Mouse (Mus musculus) embryonic facial prominence, embryonic 12.5 days (tissue): ENCODE data around the gene Scaf4. TPM values are rescaled to one million over a fixed set of nuclear protein-coding genes. Genes with fewer than 3 reads are reported as not detected.

Experiments
- ATAC-seq: fragments of 200-750 bp; cut with Nextera tagmentation; 2 replicates; pipeline ENCODE4 v1.8.0; 2017; ENCODE audit not compliant: insufficient number of reproducible peaks, insufficient read depth, low FRiP score, low TSS enrichment
- H3K27ac ChIP-seq: fragments of 300-500 bp; sonication (generic); 2 replicates; pipeline ENCODE4 v1.5.1; 2016; ENCODE audit warnings: mild to moderate bottlenecking
- H3K27me3 ChIP-seq: fragments of 300-500 bp; sonication (generic); 2 replicates; pipeline ENCODE4 v1.6.1; 2016; ENCODE audit warnings: mild to moderate bottlenecking, moderate library complexity
- H3K36me3 ChIP-seq: fragments of 300-500 bp; sonication (generic); 2 replicates; pipeline ENCODE4 v1.6.1; 2016; ENCODE audit warnings: mild to moderate bottlenecking
- H3K4me1 ChIP-seq: fragments of 300-500 bp; sonication (generic); 2 replicates; pipeline ENCODE4 v1.6.1; 2016
- H3K4me2 ChIP-seq: fragments of 300-500 bp; sonication (generic); replicated peaks from 2 replicates; pipeline ENCODE4 v1.6.1; 2016; ENCODE audit warnings: mild to moderate bottlenecking, moderate library complexity
- H3K4me3 ChIP-seq: fragments of 300-500 bp; sonication (generic); 2 replicates; pipeline ENCODE4 v1.5.1; 2016; ENCODE audit warnings: mild to moderate bottlenecking
- H3K9ac ChIP-seq: fragments of 300-500 bp; sonication (generic); 2 replicates; pipeline ENCODE4 v1.6.1; 2016; ENCODE audit warnings: mild to moderate bottlenecking, moderate library complexity
- H3K9me3 ChIP-seq: fragments of 300-500 bp; sonication (generic); 2 replicates; pipeline ENCODE4 v1.6.1; 2016; ENCODE audit warnings: mild to moderate bottlenecking, moderate library complexity
- WGBS: fragments of 180-500 bp; shearing (Covaris S2); methylation state at CpG from one replicate; pipeline ENCODE4 v1.1.7; 2016; 5-methylcytosine and 5-hydroxymethylcytosine counted together
- polyA plus RNA-seq: library from polyadenylated mRNA; unstranded; fragments of >200 nt; fragmentation: Nextera tagmentation; extraction: Ambion mirVana; gene quantifications from 2 replicates; pipeline ENCODE4 v1.2.1, GENCODE M21; 2016

Scaf4 gene
- polyA plus RNA-seq, result 32.3 and 34.8 TPM in 2 replicates

DNA sequence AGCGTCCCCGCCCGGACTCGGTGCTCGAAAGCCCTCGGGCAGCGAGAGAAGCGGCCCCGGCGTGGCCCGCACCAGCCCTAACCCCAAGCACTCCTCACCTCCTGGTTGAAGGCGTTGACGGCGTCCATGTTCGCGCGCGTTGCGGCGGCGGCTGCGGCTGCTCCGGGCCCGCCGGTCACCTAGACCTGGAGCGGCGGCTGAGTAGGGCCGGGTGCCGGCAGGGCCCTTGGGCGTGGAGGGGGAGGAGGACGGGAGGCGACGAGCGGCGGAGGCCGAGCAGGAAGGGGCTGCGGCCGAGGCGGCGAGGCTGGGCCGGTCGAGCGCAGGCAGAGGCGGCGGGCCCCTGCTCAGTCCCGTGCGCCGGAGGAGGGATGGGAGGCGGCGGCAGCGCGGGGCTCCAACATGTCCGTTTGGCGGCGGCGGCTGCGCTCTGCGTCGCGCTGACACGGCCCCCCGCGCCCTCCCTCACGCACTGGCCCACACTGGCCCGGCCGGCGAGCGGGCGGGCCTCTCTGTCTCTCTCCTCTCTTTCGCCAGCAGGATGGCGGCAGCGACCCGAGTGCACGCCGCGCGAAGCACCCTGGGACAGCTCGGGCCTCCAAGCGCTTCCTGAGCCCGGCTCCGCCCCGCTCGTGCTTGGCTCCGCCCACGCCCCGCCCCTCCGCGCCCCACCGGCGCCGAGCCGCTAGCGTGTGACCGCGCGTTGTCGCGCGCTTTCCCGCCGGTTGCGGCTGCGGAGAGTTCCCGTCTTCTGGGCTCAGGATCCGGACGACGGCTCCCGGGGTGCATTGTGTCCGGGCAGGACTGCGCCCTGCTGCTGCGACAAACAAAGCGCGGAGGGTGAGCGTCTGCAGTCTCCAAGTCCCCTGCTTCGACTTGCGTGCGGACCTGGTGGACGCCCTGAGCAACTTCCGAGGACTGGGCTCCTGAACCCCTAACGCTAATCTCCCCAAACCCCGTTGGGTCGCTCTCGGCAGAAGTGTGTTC lies at the start of gene Scaf4:
Gene Scaf4, minus strand, starts transcription at position 599 of the 987 bp plus-strand sequence.
- under 1% methylated on average over 111 of the region's 123 CpGs for WGBS
- Histone ChIP-seq H3K9me3 (no peaks in the 10 kb centered on the region), H3K27ac (peak within 1 kb of the TSS; percentile 96), H3K27me3 (no peaks in the 10 kb centered on the region), H3K4me2 (peak within 1 kb of the TSS; percentile 79), H3K9ac (peak within 1 kb of the TSS; percentile 94), H3K4me1 (peaks cover 31% of the 10 kb centered on the region), H3K36me3 (no peaks in the 10 kb centered on the region), H3K4me3 (peak within 1 kb of the TSS; percentile 100)
- ATAC-seq, result peak; percentile 99

DNA sequence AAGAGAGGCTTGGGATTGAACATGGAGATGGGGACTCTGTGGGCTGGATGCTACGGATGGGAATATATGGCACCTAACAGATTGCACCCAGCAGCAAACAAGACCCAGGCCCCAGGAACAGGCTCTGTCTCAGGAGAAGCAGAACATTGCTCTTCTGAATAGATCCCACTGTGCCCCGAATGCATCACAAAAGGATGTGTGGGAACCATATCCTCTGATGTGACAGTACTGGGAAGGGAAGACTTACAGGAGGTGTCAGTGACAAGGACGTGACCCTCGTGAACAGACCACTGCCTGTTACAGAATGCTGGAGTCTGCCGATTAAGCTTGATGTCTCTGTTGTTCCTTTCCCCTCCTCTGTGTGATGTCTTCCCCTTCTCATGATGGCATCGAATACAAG lies 48.2 kb upstream of the Scaf4 start:
- H3K27ac ChIP-seq, result no peak overlapping the region
- no peak overlapping the region for H3K4me3 ChIP-seq
- H3K36me3 ChIP-seq, result no peaks in the 10 kb centered on the region
- no peak for ATAC-seq
- H3K27me3 ChIP-seq, result peaks cover 5% of the 10 kb centered on the region; the same call in 1 of the 2 replicates
- 62% methylated on average over 6 of the region's 6 CpGs for WGBS
- H3K9ac ChIP-seq, result no peak overlapping the region
- 0 out of 2 replicates have a peak, but pooled peaks cover 5% of the 10 kb centered on the region for H3K4me1 ChIP-seq
- H3K9me3 ChIP-seq, result no peaks in the 10 kb centered on the region
- no peak overlapping the region for H3K4me2 ChIP-seq

DNA sequence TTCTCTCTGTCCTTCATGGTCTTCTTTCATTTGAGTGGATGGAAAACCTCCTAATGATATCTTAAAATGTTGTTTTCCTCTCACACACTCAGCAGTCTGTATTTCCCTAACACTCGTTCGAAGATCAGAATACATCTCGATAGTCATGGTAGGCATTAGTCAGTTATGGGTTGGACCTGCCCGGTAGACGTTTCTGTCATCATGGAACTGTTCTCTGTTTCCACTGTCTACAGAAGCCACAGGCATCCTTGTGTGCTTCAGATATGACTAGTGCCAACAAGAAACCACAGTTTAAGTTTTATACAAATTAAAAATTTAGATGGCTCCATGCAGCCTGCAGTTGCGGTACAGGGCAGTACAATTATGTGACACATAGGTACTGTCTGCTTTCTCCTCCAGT lies 46.7 kb upstream of the Scaf4 start:
- Histone ChIP-seq H3K4me2 (no peak overlapping the region), H3K36me3 (no peaks in the 10 kb centered on the region), H3K4me1 (0 out of 2 replicates have a peak, but pooled peaks cover 5% of the 10 kb centered on the region), H3K4me3 (no peak overlapping the region), H3K27me3 (peaks cover 5% of the 10 kb centered on the region; the same call in 1 of the 2 replicates), H3K27ac (no peak overlapping the region), H3K9me3 (no peaks in the 10 kb centered on the region), H3K9ac (no peak overlapping the region)
- 85% methylated on average over 6 of the region's 6 CpGs for WGBS
- ATAC-seq, result no peak

DNA sequence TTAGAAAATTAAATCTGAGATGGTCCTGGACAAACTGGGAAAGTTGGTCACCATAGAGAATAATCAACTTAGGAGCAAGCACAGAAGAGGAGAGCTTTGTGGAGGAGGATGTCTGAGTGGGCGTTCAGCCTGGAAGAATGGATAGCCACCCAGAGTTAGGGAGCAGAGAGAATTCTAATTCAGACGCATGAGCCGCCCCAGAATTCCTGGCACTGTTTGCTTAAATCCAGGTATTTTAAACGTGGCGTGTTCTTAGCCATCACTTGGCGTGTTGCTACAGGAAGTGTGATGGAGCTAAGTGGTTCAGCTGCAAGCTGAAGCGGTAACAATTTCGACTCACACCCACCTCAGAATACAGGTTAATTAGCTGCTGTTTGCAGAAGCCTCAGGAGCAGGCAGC lies 45.2 kb upstream of the Scaf4 start:
- Histone ChIP-seq H3K4me1 (0 out of 2 replicates have a peak, but pooled peaks cover 5% of the 10 kb centered on the region), H3K27me3 (peaks cover 5% of the 10 kb centered on the region; the same call in 1 of the 2 replicates), H3K9ac (no peak overlapping the region), H3K4me3 (no peak overlapping the region), H3K4me2 (no peak overlapping the region), H3K9me3 (no peaks in the 10 kb centered on the region), H3K36me3 (no peaks in the 10 kb centered on the region), H3K27ac (no peak overlapping the region)
- WGBS, result 74% methylated on average over 8 of the region's 8 CpGs
- ATAC-seq, result no peak

DNA sequence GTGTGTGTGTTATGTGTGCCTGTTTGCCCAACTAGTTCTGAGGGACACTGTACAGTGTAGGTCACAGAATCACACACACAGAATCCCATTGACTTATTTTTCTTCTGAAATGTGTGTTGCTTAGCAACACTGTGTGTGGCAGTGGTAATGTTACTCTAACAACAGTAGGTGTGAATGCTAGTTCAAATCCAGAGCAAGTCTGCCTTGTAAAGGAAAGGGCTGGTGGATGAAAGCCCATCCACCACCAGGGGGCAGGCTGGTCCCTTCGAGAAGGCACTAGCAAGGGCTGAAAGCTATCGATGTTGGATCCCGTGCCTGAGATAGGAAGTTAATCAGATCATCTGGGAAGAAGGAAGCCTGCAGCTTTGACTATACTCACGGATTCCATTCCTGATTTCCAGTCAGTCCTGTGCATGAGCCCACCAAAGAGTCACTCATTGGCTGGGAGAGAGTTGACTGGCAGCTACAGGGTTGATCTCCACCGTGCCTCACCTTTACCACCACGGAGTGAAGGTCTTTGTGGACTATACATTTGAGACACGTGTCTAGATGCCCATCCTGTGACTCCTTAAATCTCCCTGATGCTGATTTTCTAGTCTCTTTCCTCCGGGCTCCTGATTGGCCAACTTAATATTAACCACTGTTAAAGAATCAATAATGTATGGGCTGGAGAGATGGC lies 38.7 kb upstream of the Scaf4 start:
- Histone ChIP-seq H3K4me1 (no peaks in the 10 kb centered on the region), H3K9ac (no peak overlapping the region), H3K27me3 (no peaks in the 10 kb centered on the region), H3K36me3 (no peaks in the 10 kb centered on the region), H3K4me3 (no peak overlapping the region), H3K9me3 (no peaks in the 10 kb centered on the region), H3K4me2 (no peak overlapping the region), H3K27ac (no peak overlapping the region)
- 33% methylated on average over 8 of the region's 8 CpGs for WGBS
- 0 out of 2 replicates have a peak, but pooled peaks have one; percentile 22 for ATAC-seq

DNA sequence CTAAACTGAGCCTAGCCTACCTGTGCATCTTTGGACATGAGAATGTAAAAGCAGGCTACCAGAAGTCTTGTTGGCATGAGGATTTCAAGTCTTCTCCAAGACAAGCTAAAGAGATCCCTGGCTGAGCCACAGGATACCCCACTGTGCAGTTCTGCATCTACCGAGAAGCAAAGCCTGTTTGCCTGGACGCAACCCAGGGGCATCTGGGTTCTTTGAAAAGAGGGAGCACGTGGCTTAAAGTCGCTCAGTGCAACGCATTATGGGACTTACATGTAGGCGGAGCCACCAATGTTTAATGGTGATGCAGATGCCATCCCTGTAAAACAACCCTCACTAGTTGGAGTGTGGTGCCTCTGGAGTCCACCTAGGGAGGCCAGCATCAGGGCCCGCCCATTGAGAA lies 35.0 kb upstream of the Scaf4 start:
- H3K4me3 ChIP-seq, result no peak overlapping the region
- WGBS, result 73% methylated on average over 7 of the region's 7 CpGs
- no peak overlapping the region for H3K4me2 ChIP-seq
- H3K27me3 ChIP-seq, result no peaks in the 10 kb centered on the region
- H3K9ac ChIP-seq, result no peak overlapping the region
- H3K4me1 ChIP-seq, result no peaks in the 10 kb centered on the region
- ATAC-seq, result no peak
- no peaks in the 10 kb centered on the region for H3K36me3 ChIP-seq
- H3K27ac ChIP-seq, result no peak overlapping the region
- no peaks in the 10 kb centered on the region for H3K9me3 ChIP-seq

DNA sequence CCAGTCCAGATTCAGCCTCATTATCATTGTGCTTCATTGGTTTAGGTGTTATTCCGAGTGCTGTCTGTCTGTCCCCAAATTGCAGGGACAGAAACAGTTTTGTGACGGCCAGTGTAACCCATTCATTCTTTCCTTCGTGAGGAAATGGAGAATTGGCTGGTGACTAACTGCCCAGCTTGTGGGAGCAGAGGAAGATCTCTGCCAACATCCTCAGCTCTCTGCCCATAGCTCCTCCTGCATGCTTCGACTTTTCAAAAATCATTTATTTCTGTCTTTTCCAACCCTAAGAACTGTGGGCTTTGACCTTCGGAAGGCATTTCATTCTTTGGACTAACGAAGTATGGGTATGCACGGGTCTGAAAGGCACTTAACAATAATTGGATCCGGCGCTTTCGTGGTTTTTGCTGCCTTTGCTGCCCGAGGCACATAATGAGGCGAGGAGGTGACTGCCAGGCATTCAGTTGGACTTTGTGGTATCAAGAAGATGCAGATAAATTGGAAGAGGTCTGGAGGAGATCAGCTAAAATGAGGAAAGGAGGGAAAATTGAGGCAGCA lies 34.1 kb upstream of the Scaf4 start:
- Histone ChIP-seq H3K4me2 (no peak overlapping the region), H3K36me3 (no peaks in the 10 kb centered on the region), H3K4me1 (no peaks in the 10 kb centered on the region), H3K9ac (no peak overlapping the region), H3K9me3 (no peaks in the 10 kb centered on the region), H3K4me3 (no peak overlapping the region), H3K27me3 (no peaks in the 10 kb centered on the region), H3K27ac (no peak overlapping the region)
- ATAC-seq, result no peak
- 52% methylated on average over 12 of the region's 12 CpGs for WGBS

DNA sequence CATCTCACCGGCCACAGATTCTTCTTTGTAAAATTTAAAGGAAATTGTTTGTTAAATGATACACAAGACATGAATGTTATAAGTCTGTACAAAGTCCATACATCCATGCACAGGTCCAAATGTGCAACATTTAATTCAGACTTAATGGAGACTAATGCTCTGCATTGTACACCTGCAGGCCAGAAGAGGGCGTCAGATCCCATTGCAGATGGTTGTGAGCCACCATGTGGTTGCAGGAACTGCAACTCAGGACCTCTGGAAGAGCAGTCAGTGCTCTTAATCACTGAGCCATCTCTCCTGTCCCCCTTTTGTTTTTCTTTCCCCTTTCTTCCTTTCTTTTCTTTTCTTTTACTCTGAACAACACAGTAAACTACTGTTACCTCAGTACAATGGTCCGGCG lies 33.5 kb upstream of the Scaf4 start:
- H3K9me3 ChIP-seq, result no peaks in the 10 kb centered on the region
- no peaks in the 10 kb centered on the region for H3K36me3 ChIP-seq
- no peaks in the 10 kb centered on the region for H3K27me3 ChIP-seq
- no peak overlapping the region for H3K27ac ChIP-seq
- ATAC-seq, result no peak
- no peaks in the 10 kb centered on the region for H3K4me1 ChIP-seq
- no peak overlapping the region for H3K9ac ChIP-seq
- H3K4me3 ChIP-seq, result no peak overlapping the region
- no peak overlapping the region for H3K4me2 ChIP-seq
- 82% methylated on average over 4 of the region's 4 CpGs for WGBS

DNA sequence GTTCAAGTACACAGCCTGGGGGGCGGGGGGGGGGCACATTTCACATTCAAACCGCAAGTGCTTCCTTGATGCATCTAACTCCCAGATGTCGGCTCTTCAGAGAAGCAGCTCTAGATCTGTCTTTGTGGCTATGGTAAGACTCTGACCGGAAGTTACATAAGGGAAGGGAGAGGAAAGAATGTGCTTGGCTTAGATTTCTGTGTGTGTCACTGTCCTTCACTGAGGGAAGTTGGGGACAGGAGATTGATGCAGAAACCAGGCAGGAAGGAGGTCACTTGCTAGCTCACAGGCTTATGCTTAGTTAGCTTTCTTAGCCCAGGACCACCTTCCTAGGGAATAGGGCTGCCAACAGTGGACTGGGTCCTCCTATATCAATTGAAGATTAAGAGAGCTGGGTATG lies 31.6 kb upstream of the Scaf4 start:
- no peaks in the 10 kb centered on the region for H3K4me1 ChIP-seq
- ATAC-seq, result no peak
- H3K9me3 ChIP-seq, result no peaks in the 10 kb centered on the region
- H3K27ac ChIP-seq, result no peak overlapping the region
- no peak overlapping the region for H3K4me3 ChIP-seq
- 84% methylated on average over 4 of the region's 4 CpGs for whole genome bisulfite sequencing
- no peaks in the 10 kb centered on the region for H3K27me3 ChIP-seq
- H3K36me3 ChIP-seq, result no peaks in the 10 kb centered on the region
- no peak overlapping the region for H3K4me2 ChIP-seq
- H3K9ac ChIP-seq, result no peak overlapping the region

DNA sequence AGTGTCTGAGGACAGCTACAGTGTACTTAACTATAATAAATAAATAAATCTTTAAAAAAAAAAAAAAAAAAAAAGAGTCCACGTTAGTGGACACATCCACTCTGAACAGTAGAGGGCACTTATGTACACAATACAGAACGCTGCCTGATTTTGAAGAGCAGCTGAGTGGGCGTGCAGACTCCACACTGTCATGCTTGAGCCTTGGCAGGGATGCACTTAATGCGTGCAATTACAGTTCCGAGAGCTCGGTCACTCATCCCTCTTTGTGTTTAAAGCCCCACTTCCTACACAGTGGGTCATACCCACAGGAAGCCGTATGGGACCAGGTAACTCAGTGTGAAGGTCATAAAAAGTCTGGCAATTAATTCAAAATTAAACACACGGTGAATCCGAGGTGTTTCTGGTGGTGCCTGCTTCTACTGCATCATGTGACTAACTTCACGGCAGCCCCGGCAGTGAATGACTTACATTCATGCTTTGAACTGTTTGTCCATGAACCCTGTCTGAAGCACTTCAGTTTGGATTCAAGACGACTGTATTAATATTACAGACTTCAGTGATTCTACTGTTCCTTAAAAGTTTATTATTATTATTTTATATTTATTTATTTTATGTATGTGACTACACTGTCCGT lies 28.3 kb upstream of the Scaf4 start:
- WGBS, result 70% methylated on average over 13 of the region's 13 CpGs
- Histone ChIP-seq H3K27ac (no peak overlapping the region), H3K27me3 (no peaks in the 10 kb centered on the region), H3K9ac (no peak overlapping the region), H3K9me3 (no peaks in the 10 kb centered on the region), H3K4me2 (no peak overlapping the region), H3K4me1 (no peaks in the 10 kb centered on the region), H3K36me3 (no peaks in the 10 kb centered on the region), H3K4me3 (no peak overlapping the region)
- 0 out of 2 replicates have a peak, but pooled peaks have one; percentile 28 for ATAC-seq

DNA sequence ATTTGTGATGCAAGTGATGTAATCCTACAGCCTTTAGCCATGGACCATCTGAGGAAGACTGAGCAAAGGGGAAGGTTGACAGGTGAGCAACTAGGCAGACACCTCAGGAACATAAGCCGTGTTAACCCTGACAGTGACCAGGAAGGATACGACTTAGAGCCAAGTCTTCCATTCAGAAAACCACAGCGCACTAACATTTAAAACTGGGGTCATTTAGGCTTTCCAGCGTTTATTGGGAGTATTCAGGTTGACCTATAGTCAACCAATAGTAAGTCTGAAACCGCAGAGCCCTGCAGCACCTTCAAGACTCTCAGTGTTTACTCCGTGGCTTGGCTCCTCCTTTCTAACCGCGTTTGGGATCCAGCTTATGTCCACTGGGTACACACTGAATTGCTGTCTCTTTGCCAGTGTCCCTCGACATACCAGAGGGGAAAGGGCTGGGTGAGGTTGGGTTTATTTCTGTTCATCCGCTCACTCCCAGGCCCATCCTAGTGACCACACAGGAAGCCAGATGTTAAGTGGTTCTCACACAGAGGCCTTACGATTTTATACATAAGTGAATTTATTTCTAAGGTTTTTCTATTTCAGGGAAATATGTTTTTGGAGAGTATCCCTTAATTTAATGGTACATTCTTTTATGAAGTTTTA lies 26.3 kb upstream of the Scaf4 start:
- Histone ChIP-seq H3K4me1 (no peaks in the 10 kb centered on the region), H3K27me3 (no peaks in the 10 kb centered on the region), H3K9me3 (no peaks in the 10 kb centered on the region), H3K4me3 (no peak overlapping the region), H3K9ac (no peak overlapping the region), H3K36me3 (no peaks in the 10 kb centered on the region), H3K4me2 (no peak overlapping the region), H3K27ac (no peak overlapping the region)
- ATAC-seq, result no peak
- WGBS, result 78% methylated on average over 11 of the region's 11 CpGs
